Mouse (Mus musculus) forebrain, embryonic 14.5 days (tissue): ENCODE data around the gene Ube2g1. TPM values are rescaled to one million over a fixed set of nuclear protein-coding genes. Genes with fewer than 3 reads are reported as not detected.

ENCODE experiments used
- ATAC-seq: fragments of 200-750 bp; cut with Nextera tagmentation; 2 replicates; pipeline ENCODE4 v1.8.0; 2017; ENCODE audit warnings: mild to moderate bottlenecking, moderate library complexity
- DNase-seq: peaks from one replicate; pipeline ENCODE4 v3.0.0-alpha.2; 2015; ENCODE audit warnings: low spot score
- H3K27ac ChIP-seq: fragments of 300-500 bp; sonication (generic); 2 replicates; pipeline ENCODE4 v1.5.1; 2014; ENCODE audit warnings: low read depth, mild to moderate bottlenecking, control low read depth, low read length, moderate library complexity
- H3K27me3 ChIP-seq: fragments of 300-500 bp; sonication (generic); replicated peaks from 2 replicates; pipeline ENCODE4 v1.6.1; 2014; ENCODE audit warnings: low read length, control low read depth, mixed read lengths; ENCODE audit not compliant: control insufficient read depth, insufficient read depth
- H3K36me3 ChIP-seq: fragments of 300-500 bp; sonication (generic); 2 replicates; pipeline ENCODE4 v1.6.1; 2014; ENCODE audit warnings: low read length, control low read depth; ENCODE audit not compliant: control insufficient read depth, insufficient read depth
- H3K4me1 ChIP-seq: fragments of 300-500 bp; sonication (generic); 2 replicates; pipeline ENCODE4 v1.6.1; 2014; ENCODE audit warnings: antibody characterized with exemption, low read length, control low read depth; ENCODE audit not compliant: control insufficient read depth, insufficient read depth
- H3K4me2 ChIP-seq: fragments of 300-500 bp; sonication (generic); 2 replicates; pipeline ENCODE4 v1.6.1; 2014; ENCODE audit warnings: mild to moderate bottlenecking, control low read depth, low read length
- H3K4me3 ChIP-seq: fragments of 300-500 bp; sonication (generic); 2 replicates; pipeline ENCODE4 v1.5.1; 2014; ENCODE audit warnings: low read depth, low read length, control low read depth
- H3K9ac ChIP-seq: fragments of 300-500 bp; sonication (generic); 2 replicates; pipeline ENCODE4 v1.6.1; 2014; ENCODE audit warnings: mild to moderate bottlenecking, low read length, control low read depth, moderate library complexity
- H3K9me3 ChIP-seq: fragments of 300-500 bp; sonication (generic); replicated peaks from 2 replicates; pipeline ENCODE4 v1.6.1; 2016; ENCODE audit warnings: low read length, control low read depth, mixed read lengths; ENCODE audit not compliant: control insufficient read depth
- WGBS: fragments of 180-500 bp; shearing (Covaris S2); extraction: QIAGEN DNeasy Blood & Tissue Kit; methylation state at CpG from one replicate; pipeline ENCODE4 v1.1.7; 2014; 5-methylcytosine and 5-hydroxymethylcytosine counted together
- polyA plus RNA-seq: library from polyadenylated mRNA; unstranded; fragments of >200 nt; fragmentation: Nextera tagmentation; extraction: Ambion mirVana; gene quantifications from 2 replicates; pipeline ENCODE4 v1.2.1, GENCODE M21; 2014

Ube2g1 gene
- polyA plus RNA-seq: 100 and 120 TPM in 2 replicates

GRCm38 (mm10) chr11:72606694-72607407, at the start of gene Ube2g1:
TSS of gene Ube2g1 (plus strand) at chr11:72607283.
- Histone ChIP-seq H3K4me1 (peaks cover 7% of the 10 kb centered on the region; the same call in 1 of the 2 replicates), H3K27me3 (no peaks in the 10 kb centered on the region), H3K9me3 (no peaks in the 10 kb centered on the region), H3K4me2 (peak within 1 kb of the TSS; percentile 68), H3K4me3 (peak within 1 kb of the TSS; percentile 73), H3K9ac (peak within 1 kb of the TSS; percentile 98), H3K27ac (peak within 1 kb of the TSS; percentile 98), H3K36me3 (no peaks in the 10 kb centered on the region)
- WGBS: 2% methylated on average over 45 of the region's 56 CpGs
- ATAC-seq: peak; percentile 94
- peak; percentile 99 for DNase-seq

- WGBS: 69% methylated on average over 5 of the region's 5 CpGs
Observed at GRCm38 (mm10) chr11:72558155-72558554, 48.9 kb upstream of the Ube2g1 start.

GRCm38 (mm10) chr11:72560661-72561060, 46.4 kb upstream of the Ube2g1 start:
- no peak overlapping the region for H3K9ac ChIP-seq
- H3K27me3 ChIP-seq: no peaks in the 10 kb centered on the region
- H3K4me3 ChIP-seq: no peak overlapping the region
- WGBS: 81% methylated on average over 3 of the region's 3 CpGs
- no peak overlapping the region for H3K4me2 ChIP-seq
- no peaks in the 10 kb centered on the region for H3K4me1 ChIP-seq
- DNase-seq (no peak), ATAC-seq (no peak)
- no peaks in the 10 kb centered on the region for H3K36me3 ChIP-seq
- H3K9me3 ChIP-seq: no peaks in the 10 kb centered on the region
- no peak overlapping the region for H3K27ac ChIP-seq

More at GRCm38 (mm10) chr11:72558155-72558554, 48.9 kb upstream of the Ube2g1 start:
- Histone ChIP-seq H3K27me3 (no peaks in the 10 kb centered on the region), H3K4me1 (no peaks in the 10 kb centered on the region), H3K27ac (no peak overlapping the region), H3K9me3 (no peaks in the 10 kb centered on the region), H3K4me3 (no peak overlapping the region), H3K9ac (no peak overlapping the region), H3K36me3 (no peaks in the 10 kb centered on the region), H3K4me2 (no peak overlapping the region)
- no peak for ATAC-seq
- no peak for DNase-seq

GRCm38 (mm10) chr11:72564232-72564807, 42.8 kb upstream of the Ube2g1 start:
- Histone ChIP-seq H3K9me3 (no peaks in the 10 kb centered on the region), H3K27ac (no peak overlapping the region), H3K9ac (no peak overlapping the region), H3K27me3 (no peaks in the 10 kb centered on the region), H3K4me1 (no peaks in the 10 kb centered on the region), H3K4me3 (no peak overlapping the region), H3K36me3 (no peaks in the 10 kb centered on the region), H3K4me2 (no peak overlapping the region)
- 0 out of 2 replicates have a peak, but pooled peaks have one; percentile 32 for ATAC-seq
- DNase-seq: peak; percentile 84
- WGBS: 24% methylated on average over 6 of the region's 6 CpGs

- no peak overlapping the region for H3K4me3 ChIP-seq
- H3K36me3 ChIP-seq: no peaks in the 10 kb centered on the region
- no peaks in the 10 kb centered on the region for H3K9me3 ChIP-seq
- no peak overlapping the region for H3K9ac ChIP-seq
- H3K27ac ChIP-seq: no peak overlapping the region
- 85% methylated on average over 7 of the region's 7 CpGs for WGBS
- no peak for ATAC-seq
- DNase-seq: no peak
- H3K4me2 ChIP-seq: no peak overlapping the region
- no peaks in the 10 kb centered on the region for H3K4me1 ChIP-seq
- H3K27me3 ChIP-seq: no peaks in the 10 kb centered on the region
Observed at GRCm38 (mm10) chr11:72566304-72566703, 40.8 kb upstream of the Ube2g1 start.

GRCm38 (mm10) chr11:72566816-72567338, 40.2 kb upstream of the Ube2g1 start:
- Histone ChIP-seq H3K4me2 (no peak overlapping the region), H3K27ac (no peak overlapping the region), H3K4me1 (no peaks in the 10 kb centered on the region), H3K27me3 (no peaks in the 10 kb centered on the region), H3K9ac (no peak overlapping the region), H3K36me3 (no peaks in the 10 kb centered on the region), H3K4me3 (no peak overlapping the region), H3K9me3 (no peaks in the 10 kb centered on the region)
- DNase-seq: no peak
- no peak for ATAC-seq
- 46% methylated on average over 9 of the region's 10 CpGs for WGBS

GRCm38 (mm10) chr11:72569051-72569450, 38.0 kb upstream of the Ube2g1 start:
- no peak overlapping the region for H3K27ac ChIP-seq
- H3K36me3 ChIP-seq: no peaks in the 10 kb centered on the region
- DNase-seq: no peak
- no peaks in the 10 kb centered on the region for H3K9me3 ChIP-seq
- H3K9ac ChIP-seq: no peak overlapping the region
- H3K4me1 ChIP-seq: no peaks in the 10 kb centered on the region
- no peaks in the 10 kb centered on the region for H3K27me3 ChIP-seq
- H3K4me3 ChIP-seq: no peak overlapping the region
- ATAC-seq: no peak
- H3K4me2 ChIP-seq: no peak overlapping the region
- WGBS: 63% methylated on average over 8 of the region's 8 CpGs

GRCm38 (mm10) chr11:72569671-72570318, 37.3 kb upstream of the Ube2g1 start:
- no peak overlapping the region for H3K27ac ChIP-seq
- no peak for DNase-seq
- no peak overlapping the region for H3K4me2 ChIP-seq
- ATAC-seq: no peak
- no peaks in the 10 kb centered on the region for H3K4me1 ChIP-seq
- no peak overlapping the region; the same call in 1 of the 2 replicates for H3K9ac ChIP-seq
- H3K4me3 ChIP-seq: no peak overlapping the region
- H3K36me3 ChIP-seq: no peaks in the 10 kb centered on the region
- 73% methylated on average over 11 of the region's 11 CpGs for WGBS
- H3K9me3 ChIP-seq: no peaks in the 10 kb centered on the region
- no peaks in the 10 kb centered on the region for H3K27me3 ChIP-seq
